Mouse (Mus musculus) bone marrow macrophage, adult 2 months (primary cell): Measurements from ENCODE around the gene Pbld1.

Source experiments
- CTCF ChIP-seq: IDR thresholded peaks from 2 replicates; pipeline ENCODE4 v1.5.1; 2012; ENCODE audit warnings: low read depth, mild to moderate bottlenecking, low read length, moderate library complexity
- POLR2A ChIP-seq: IDR thresholded peaks from 2 replicates; pipeline ENCODE4 v1.6.1; 2012; ENCODE audit warnings: mild to moderate bottlenecking, low read depth, low read length, borderline replicate concordance

DNA sequence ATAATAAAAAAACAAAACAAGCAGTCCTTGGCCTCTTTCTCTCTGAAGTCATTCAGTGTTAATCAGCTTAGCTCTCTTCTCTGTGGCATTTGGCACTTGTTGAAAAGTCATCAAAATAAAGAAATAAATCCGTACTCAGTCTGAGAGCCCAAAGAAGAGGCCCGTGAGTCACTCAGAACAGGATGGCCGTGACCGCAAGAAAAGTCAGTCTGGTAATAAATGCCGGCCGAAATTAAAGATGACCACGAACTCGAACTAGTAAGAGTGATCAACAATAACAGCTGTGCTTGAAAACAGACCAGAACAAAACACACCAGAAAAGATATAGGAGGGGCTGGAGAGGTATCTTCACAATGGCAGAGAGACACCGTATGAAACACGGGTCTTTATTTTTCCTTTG, 64.1 kb downstream of the Pbld1 start:
- TF ChIP-seq CTCF (no peak), POLR2A (no peak)
